Mouse (Mus musculus): ENCODE results near the gene Rad50. TPM values are rescaled to one million over a fixed set of nuclear protein-coding genes. Genes with fewer than 3 reads are reported as not detected.

The Rad50 gene
- polyA plus RNA-seq, 1 experiment from 2014 or later = 11.9 TPM

- Histone ChIP-seq H3K4me2 (no peak overlapping the region), H3K9ac (no peak overlapping the region), H3K27ac (replicated peaks) (no peak overlapping the region), H3K9me3 (no peaks in the 10 kb centered on the region), H3K4me3 (no peak overlapping the region), H3K4me1 (replicated peaks) (no peaks in the 10 kb centered on the region), H3K27me3 (no peaks in the 10 kb centered on the region), H3K36me3 (peaks cover 34% of the 10 kb centered on the region)
- 93% methylated on average over 4 of the region's 4 CpGs for WGBS
- no peak for ATAC-seq (ENCODE audit: low read depth)
Observed at GRCm38 (mm10) chr11:53651441-53651840, 55.7 kb downstream of the Rad50 start.

- Histone ChIP-seq H3K9me3 (no peaks in the 10 kb centered on the region), H3K4me2 (no peak overlapping the region), H3K4me3 (no peak overlapping the region), H3K4me1 (replicated peaks) (no peaks in the 10 kb centered on the region), H3K27me3 (no peaks in the 10 kb centered on the region; the same call in 1 of the 2 replicates), H3K9ac (no peak overlapping the region), H3K27ac (replicated peaks) (no peak overlapping the region), H3K36me3 (no peaks in the 10 kb centered on the region)
- ATAC-seq (ENCODE audit: low read depth) = no peak
- 82% methylated on average over 5 of the region's 5 CpGs for WGBS
Observed at GRCm38 (mm10) chr11:53644017-53644416, 63.1 kb downstream of the Rad50 start.

- Histone ChIP-seq H3K9me3 (no peaks in the 10 kb centered on the region), H3K4me2 (no peak overlapping the region), H3K27ac (replicated peaks) (no peak overlapping the region), H3K36me3 (no peaks in the 10 kb centered on the region), H3K4me1 (replicated peaks) (no peaks in the 10 kb centered on the region), H3K27me3 (peaks cover 1% of the 10 kb centered on the region), H3K4me3 (no peak overlapping the region), H3K9ac (no peak overlapping the region)
- WGBS = 76% methylated on average over 12 of the region's 12 CpGs
- ATAC-seq (ENCODE audit: low read depth) = no peak
Observed at GRCm38 (mm10) chr11:53642744-53643279, 64.3 kb downstream of the Rad50 start.

GRCm38 (mm10) chr11:53637803-53638260, 69.3 kb downstream of the Rad50 start:
- H3K4me1 ChIP-seq (replicated peaks) = peaks cover 17% of the 10 kb centered on the region
- 80% methylated on average over 10 of the region's 10 CpGs for WGBS
- H3K9me3 ChIP-seq = no peaks in the 10 kb centered on the region
- no peak overlapping the region for H3K9ac ChIP-seq
- no peaks in the 10 kb centered on the region for H3K36me3 ChIP-seq
- no peak overlapping the region for H3K4me3 ChIP-seq
- H3K4me2 ChIP-seq = no peak overlapping the region
- no peak overlapping the region for H3K27ac ChIP-seq (replicated peaks)
- no peak for ATAC-seq (ENCODE audit: low read depth)
- peaks cover 28% of the 10 kb centered on the region for H3K27me3 ChIP-seq

GRCm38 (mm10) chr11:53637046-53637802, 69.9 kb downstream of the Rad50 start:
- Histone ChIP-seq H3K27me3 (peaks cover 28% of the 10 kb centered on the region), H3K4me1 (replicated peaks) (peaks cover 17% of the 10 kb centered on the region), H3K4me2 (no peak overlapping the region; the same call in 1 of the 2 replicates), H3K36me3 (no peaks in the 10 kb centered on the region), H3K9me3 (no peaks in the 10 kb centered on the region), H3K9ac (no peak overlapping the region), H3K4me3 (no peak overlapping the region), H3K27ac (replicated peaks) (no peak overlapping the region)
- 13% methylated on average over 21 of the region's 21 CpGs for WGBS
- no peak for ATAC-seq (ENCODE audit: low read depth)

- Histone ChIP-seq H3K4me3 (peak overlapping the region; percentile 38), H3K27me3 (peaks cover 28% of the 10 kb centered on the region), H3K9ac (peak overlapping the region; percentile 58), H3K4me2 (peak overlapping the region; percentile 67), H3K36me3 (no peaks in the 10 kb centered on the region), H3K27ac (replicated peaks) (no peak overlapping the region), H3K9me3 (no peaks in the 10 kb centered on the region), H3K4me1 (replicated peaks) (peaks cover 17% of the 10 kb centered on the region)
- ATAC-seq (ENCODE audit: low read depth) = no peak
- 1% methylated on average over 39 of the region's 40 CpGs for WGBS
Observed at GRCm38 (mm10) chr11:53636183-53636646, 70.9 kb downstream of the Rad50 start.

GRCm38 (mm10) chr11:53635590-53636182, 71.4 kb downstream of the Rad50 start:
- H3K4me2 ChIP-seq = peak overlapping the region; percentile 67
- H3K9me3 ChIP-seq = no peaks in the 10 kb centered on the region
- no peaks in the 10 kb centered on the region for H3K36me3 ChIP-seq
- no peak for ATAC-seq (ENCODE audit: low read depth)
- peaks cover 28% of the 10 kb centered on the region for H3K27me3 ChIP-seq
- H3K4me3 ChIP-seq = peak overlapping the region; percentile 38
- peaks cover 17% of the 10 kb centered on the region for H3K4me1 ChIP-seq (replicated peaks)
- H3K9ac ChIP-seq = peak overlapping the region; percentile 58
- no peak overlapping the region for H3K27ac ChIP-seq (replicated peaks)
- 43% methylated on average over 9 of the region's 9 CpGs for WGBS

- 95% methylated on average over 8 of the region's 8 CpGs for WGBS
- Histone ChIP-seq H3K27ac (replicated peaks) (no peak within 1 kb of the TSS), H3K27me3 (peaks cover 28% of the 10 kb centered on the region), H3K4me3 (no peak within 1 kb of the TSS), H3K4me1 (replicated peaks) (peaks cover 17% of the 10 kb centered on the region), H3K9ac (no peak within 1 kb of the TSS), H3K9me3 (no peaks in the 10 kb centered on the region), H3K36me3 (no peaks in the 10 kb centered on the region), H3K4me2 (no peak within 1 kb of the TSS)
- no peak for ATAC-seq (ENCODE audit: low read depth)
Observed at GRCm38 (mm10) chr11:53634556-53634955, 72.6 kb downstream of the Rad50 start, which contains the start of gene Il13. Gene Il13 (minus strand): TSS chr11:53634702.

GRCm38 (mm10) chr11:53633644-53634043, 73.5 kb downstream of the Rad50 start:
- peaks cover 17% of the 10 kb centered on the region for H3K4me1 ChIP-seq (replicated peaks)
- no peak overlapping the region for H3K4me3 ChIP-seq
- no peak for ATAC-seq (ENCODE audit: low read depth)
- H3K27me3 ChIP-seq = peaks cover 28% of the 10 kb centered on the region
- no peaks in the 10 kb centered on the region for H3K36me3 ChIP-seq
- no peaks in the 10 kb centered on the region for H3K9me3 ChIP-seq
- H3K4me2 ChIP-seq = no peak overlapping the region
- no peak overlapping the region for H3K9ac ChIP-seq
- no peak overlapping the region for H3K27ac ChIP-seq (replicated peaks)
- WGBS = 91% methylated on average over 7 of the region's 7 CpGs

GRCm38 (mm10) chr11:53632122-53632733, 74.9 kb downstream of the Rad50 start:
- no peaks in the 10 kb centered on the region for H3K36me3 ChIP-seq
- ATAC-seq (ENCODE audit: low read depth) = no peak
- H3K4me3 ChIP-seq = no peak overlapping the region
- 71% methylated on average over 14 of the region's 14 CpGs for WGBS
- no peak overlapping the region for H3K4me2 ChIP-seq
- H3K4me1 ChIP-seq (replicated peaks) = peaks cover 14% of the 10 kb centered on the region
- H3K9ac ChIP-seq = no peak overlapping the region
- H3K27me3 ChIP-seq = peaks cover 21% of the 10 kb centered on the region
- H3K27ac ChIP-seq (replicated peaks) = no peak overlapping the region
- H3K9me3 ChIP-seq = no peaks in the 10 kb centered on the region

- Histone ChIP-seq H3K9me3 (no peaks in the 10 kb centered on the region), H3K4me1 (replicated peaks) (no peaks in the 10 kb centered on the region), H3K4me2 (no peak overlapping the region), H3K27me3 (no peaks in the 10 kb centered on the region), H3K27ac (replicated peaks) (no peak overlapping the region), H3K36me3 (no peaks in the 10 kb centered on the region), H3K9ac (no peak overlapping the region), H3K4me3 (no peak overlapping the region)
- peak; percentile 76; the same call in 1 of the 2 replicates for ATAC-seq (ENCODE audit: low read depth)
- 14% methylated on average over 1 of the region's 1 CpGs for WGBS
Observed at GRCm38 (mm10) chr11:53627859-53628258, 79.3 kb downstream of the Rad50 start.

- no peaks in the 10 kb centered on the region for H3K9me3 ChIP-seq
- no peak for ATAC-seq (ENCODE audit: low read depth)
- H3K4me1 ChIP-seq (replicated peaks) = no peaks in the 10 kb centered on the region
- WGBS = 73% methylated on average over 17 of the region's 17 CpGs
- H3K9ac ChIP-seq = no peak overlapping the region
- H3K36me3 ChIP-seq = no peaks in the 10 kb centered on the region
- H3K4me2 ChIP-seq = no peak overlapping the region
- no peaks in the 10 kb centered on the region for H3K27me3 ChIP-seq
- no peak overlapping the region for H3K27ac ChIP-seq (replicated peaks)
- H3K4me3 ChIP-seq = no peak overlapping the region
Observed at GRCm38 (mm10) chr11:53626802-53627373, 80.2 kb downstream of the Rad50 start.
